Comparison of ENCODE assay signal across 21 mouse cellular contexts in genomic region chr14:76260628-76261293, GRCm38 (mm10).
DNase-seq lines count a peak whose midpoint lies in the region; ATAC-seq lines count a peak whose summit lies in the region.
"Had no signal": no experiment of that assay in that cellular context is flagged by ENCODE, and none has a peak within 500 bp of the region (broad histone marks: within the 10 kb centered on the region; RNA-seq: fewer than 3 reads in every experiment).

No protein-coding gene starts in this region.

- H3K4me3 ChIP-seq in embryonic facial prominence, embryonic 13.5 days = no peak overlapping the region
- H3K4me3 ChIP-seq in embryonic facial prominence, embryonic 10.5 days = no peak overlapping the region
- H3K4me3 ChIP-seq in midbrain, embryonic 10.5 days = no peak overlapping the region
- H3K4me3 ChIP-seq in midbrain, embryonic 15.5 days = no peak overlapping the region
- H3K4me3 ChIP-seq in forebrain, embryonic 14.5 days (ENCODE audit: low read depth, low read length) = no peak overlapping the region
- H3K4me3 ChIP-seq in hindbrain, embryonic 13.5 days = no peak overlapping the region
- H3K4me3 ChIP-seq: heart, embryonic 13.5 days had no signal

- no peaks in the 10 kb centered on the region for H3K36me3 ChIP-seq in embryonic facial prominence, embryonic 13.5 days
- no peaks in the 10 kb centered on the region for H3K36me3 ChIP-seq in embryonic facial prominence, embryonic 10.5 days (replicated peaks)
- H3K36me3 ChIP-seq in midbrain, embryonic 10.5 days = no peaks in the 10 kb centered on the region
- no peaks in the 10 kb centered on the region for H3K36me3 ChIP-seq in midbrain, embryonic 15.5 days (replicated peaks)
- H3K36me3 ChIP-seq in forebrain, embryonic 14.5 days (ENCODE audit: control insufficient read depth, insufficient read depth, low read length) = no peaks in the 10 kb centered on the region
- no peaks in the 10 kb centered on the region for H3K36me3 ChIP-seq in hindbrain, embryonic 13.5 days
- H3K36me3 ChIP-seq: G1E; heart, embryonic 13.5 days had no signal

- 56% methylated on average over 5 of the region's 5 CpGs for WGBS in embryonic facial prominence, embryonic 13.5 days
- WGBS in embryonic facial prominence, embryonic 10.5 days = 69% methylated on average over 5 of the region's 5 CpGs
- whole genome bisulfite sequencing in midbrain, embryonic 10.5 days = 72% methylated on average over 5 of the region's 5 CpGs
- 61% methylated on average over 5 of the region's 5 CpGs for WGBS in midbrain, embryonic 15.5 days
- 14% methylated on average over 5 of the region's 5 CpGs for WGBS in forebrain, embryonic 14.5 days
- WGBS in hindbrain, embryonic 13.5 days = 65% methylated on average over 5 of the region's 5 CpGs

- H3K9me3 ChIP-seq in embryonic facial prominence, embryonic 13.5 days = no peaks in the 10 kb centered on the region
- no peaks in the 10 kb centered on the region for H3K9me3 ChIP-seq in embryonic facial prominence, embryonic 10.5 days
- H3K9me3 ChIP-seq in midbrain, embryonic 10.5 days (replicated peaks) = no peaks in the 10 kb centered on the region
- no peaks in the 10 kb centered on the region for H3K9me3 ChIP-seq in midbrain, embryonic 15.5 days
- no peaks in the 10 kb centered on the region for H3K9me3 ChIP-seq in forebrain, embryonic 14.5 days (replicated peaks; ENCODE audit: control insufficient read depth, low read length)
- H3K9me3 ChIP-seq in hindbrain, embryonic 13.5 days = no peaks in the 10 kb centered on the region
- H3K9me3 ChIP-seq: G1E; heart, embryonic 13.5 days had no signal

- peaks cover 17% of the 10 kb centered on the region for H3K4me1 ChIP-seq in embryonic facial prominence, embryonic 13.5 days
- H3K4me1 ChIP-seq in embryonic facial prominence, embryonic 10.5 days = peaks cover 43% of the 10 kb centered on the region
- H3K4me1 ChIP-seq in midbrain, embryonic 10.5 days = peaks cover 50% of the 10 kb centered on the region
- H3K4me1 ChIP-seq in midbrain, embryonic 15.5 days = peaks cover 9% of the 10 kb centered on the region
- peaks cover 14% of the 10 kb centered on the region for H3K4me1 ChIP-seq in forebrain, embryonic 14.5 days (ENCODE audit: control insufficient read depth, insufficient read depth, low read length)
- peaks cover 11% of the 10 kb centered on the region for H3K4me1 ChIP-seq in hindbrain, embryonic 13.5 days (replicated peaks)

- H3K27me3 ChIP-seq in embryonic facial prominence, embryonic 13.5 days = no peaks in the 10 kb centered on the region
- H3K27me3 ChIP-seq in embryonic facial prominence, embryonic 10.5 days (replicated peaks; ENCODE audit: low read depth, poor library complexity, severe bottlenecking) = no peaks in the 10 kb centered on the region
- no peaks in the 10 kb centered on the region for H3K27me3 ChIP-seq in midbrain, embryonic 10.5 days (ENCODE audit: low read depth, poor library complexity, severe bottlenecking)
- H3K27me3 ChIP-seq in midbrain, embryonic 15.5 days (replicated peaks) = no peaks in the 10 kb centered on the region
- no peaks in the 10 kb centered on the region for H3K27me3 ChIP-seq in forebrain, embryonic 14.5 days (replicated peaks; ENCODE audit: control insufficient read depth, insufficient read depth, low read length)
- H3K27me3 ChIP-seq in hindbrain, embryonic 13.5 days = no peaks in the 10 kb centered on the region
- H3K27me3 ChIP-seq: heart, embryonic 13.5 days had no signal

- DNase-seq in embryonic facial prominence, embryonic 10.5 days (ENCODE audit: low spot score) = no peak
- no peak for DNase-seq in midbrain, embryonic 10.5 days (ENCODE audit: low spot score)
- peak; percentile 81 for DNase-seq in forebrain, embryonic 14.5 days (ENCODE audit: low spot score)
- DNase-seq in adrenal gland, postnatal 10 days = no peak
- DNase-seq in natural killer cell, adult 2 months (ENCODE audit: low spot score in 2 of 2) = no peak
- DNase-seq: adrenal gland, adult 8-10 months; B cell, adult 2 months; cerebellum, adult 11 months; cerebellum, adult 8-10 months; cerebellum, postnatal 14 days; gastrocnemius, postnatal 25 days; heart, postnatal 36 days had no signal

- H3K4me2 ChIP-seq in embryonic facial prominence, embryonic 13.5 days = peak overlapping the region; percentile 16; the same call in 1 of the 2 replicates
- no peak overlapping the region for H3K4me2 ChIP-seq in midbrain, embryonic 15.5 days
- H3K4me2 ChIP-seq in forebrain, embryonic 14.5 days (ENCODE audit: low read length) = no peak overlapping the region
- no peak overlapping the region for H3K4me2 ChIP-seq in hindbrain, embryonic 13.5 days
- H3K4me2 ChIP-seq: heart, embryonic 13.5 days had no signal

- H3K9ac ChIP-seq in embryonic facial prominence, embryonic 13.5 days = no peak overlapping the region
- no peak overlapping the region for H3K9ac ChIP-seq in midbrain, embryonic 15.5 days
- no peak overlapping the region for H3K9ac ChIP-seq in forebrain, embryonic 14.5 days (ENCODE audit: low read length)
- no peak overlapping the region for H3K9ac ChIP-seq in hindbrain, embryonic 13.5 days
- H3K9ac ChIP-seq: heart, embryonic 13.5 days had no signal

- H3K27ac ChIP-seq in embryonic facial prominence, embryonic 13.5 days = 0 out of 2 replicates have a peak overlapping the region, but pooled peaks have one; percentile 7
- no peak overlapping the region; the same call in 1 of the 2 replicates for H3K27ac ChIP-seq in embryonic facial prominence, embryonic 10.5 days (replicated peaks)
- peak overlapping the region; percentile 14; the same call in 1 of the 2 replicates for H3K27ac ChIP-seq in midbrain, embryonic 10.5 days (replicated peaks)
- no peak overlapping the region for H3K27ac ChIP-seq in midbrain, embryonic 15.5 days
- H3K27ac ChIP-seq in forebrain, embryonic 14.5 days (ENCODE audit: low read depth, low read length) = peak overlapping the region; percentile 28
- no peak overlapping the region for H3K27ac ChIP-seq in hindbrain, embryonic 13.5 days
- H3K27ac ChIP-seq: heart, embryonic 13.5 days had no signal

- ATAC-seq in embryonic facial prominence, embryonic 13.5 days (ENCODE audit: insufficient number of reproducible peaks, insufficient read depth, low FRiP score, low TSS enrichment, low read depth) = no peak
- no peak for ATAC-seq in midbrain, embryonic 15.5 days (replicated peaks)
- ATAC-seq in forebrain, embryonic 14.5 days = peak; percentile 66
- ATAC-seq in hindbrain, embryonic 13.5 days (ENCODE audit: low FRiP score) = no peak
- ATAC-seq: CD4-positive, CD25-positive, alpha-beta regulatory T cell, adult 4 months; hindbrain, embryonic 16.5 days; inflammation-experienced regulatory T-cells, adult 6 months; intestine, postnatal 0 days had no signal

Comparison
In these comparisons a context has a peak if more than half of its experiments do, and no peak if none do; other contexts are left out.
1. H3K27ac ChIP-seq: peak in embryonic facial prominence, embryonic 13.5 days (single experiment), midbrain, embryonic 10.5 days (single experiment) and forebrain, embryonic 14.5 days (single experiment); none in embryonic facial prominence, embryonic 10.5 days (single experiment), midbrain, embryonic 15.5 days (single experiment) and hindbrain, embryonic 13.5 days (single experiment).